Mouse (Mus musculus): Measurements from ENCODE around the gene Pou6f1. TPM values are rescaled to one million over a fixed set of nuclear protein-coding genes. Genes with fewer than 3 reads are reported as not detected.
"Not testable (repeated sequence)": the region's sequence is repeated elsewhere in the genome, so short reads cannot be mapped to it uniquely, and the experiment has no call there.

Gene Pou6f1
- polyA plus RNA-seq, 1 experiment, result 184 TPM

DNA sequence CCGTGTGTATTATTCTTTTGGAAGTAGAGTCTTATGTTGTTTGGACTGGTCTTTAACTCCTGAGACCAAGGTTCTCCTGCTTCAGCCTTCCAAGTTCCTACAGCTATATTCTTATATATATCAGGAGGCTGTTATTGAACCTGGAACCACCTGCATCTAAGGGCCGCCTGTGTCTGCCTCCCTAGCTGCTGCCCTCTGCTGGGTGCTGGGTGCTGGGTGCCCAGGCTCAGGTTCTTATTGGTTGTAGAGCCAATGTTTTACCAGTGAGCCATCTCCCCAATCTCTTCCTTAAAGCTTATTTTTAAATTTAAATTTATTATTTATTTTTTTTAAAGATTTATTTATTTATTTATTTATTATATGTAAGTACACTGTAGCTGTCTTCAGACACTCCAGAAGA is 12.6 kb upstream of the Pou6f1 start:
- Histone ChIP-seq H3K27me3 (ENCODE audit: control insufficient read depth, insufficient read depth, low read length) (no peaks in the 10 kb centered on the region), H3K4me3 (ENCODE audit: control insufficient read depth, insufficient read depth, low read length) (no peak overlapping the region), H3K27ac (ENCODE audit: control insufficient read depth, insufficient read depth, low read length) (no peak overlapping the region), H3K4me1 (replicated peaks; ENCODE audit: control insufficient read depth, insufficient read depth, low read length) (peaks cover 18% of the 10 kb centered on the region), H3K36me3 (ENCODE audit: control insufficient read depth, insufficient read depth, low read length) (no peaks in the 10 kb centered on the region; the same call in 1 of the 2 replicates)
- DNase-seq, result peak; percentile 62
- 65% methylated on average over 2 of the region's 2 CpGs for WGBS
- TF ChIP-seq CTCF (IDR thresholded peaks at IDR 0.05; ENCODE audit: borderline replicate concordance, control insufficient read depth, extremely low read depth, insufficient read depth, low read length, poor library complexity) (0 out of 2 replicates have a peak, but pooled peaks have one; percentile 60), POLR2A (IDR thresholded peaks at IDR 0.05; ENCODE audit: control insufficient read depth, extremely low read depth, insufficient read depth, low read length, poor library complexity) (no peak)

DNA sequence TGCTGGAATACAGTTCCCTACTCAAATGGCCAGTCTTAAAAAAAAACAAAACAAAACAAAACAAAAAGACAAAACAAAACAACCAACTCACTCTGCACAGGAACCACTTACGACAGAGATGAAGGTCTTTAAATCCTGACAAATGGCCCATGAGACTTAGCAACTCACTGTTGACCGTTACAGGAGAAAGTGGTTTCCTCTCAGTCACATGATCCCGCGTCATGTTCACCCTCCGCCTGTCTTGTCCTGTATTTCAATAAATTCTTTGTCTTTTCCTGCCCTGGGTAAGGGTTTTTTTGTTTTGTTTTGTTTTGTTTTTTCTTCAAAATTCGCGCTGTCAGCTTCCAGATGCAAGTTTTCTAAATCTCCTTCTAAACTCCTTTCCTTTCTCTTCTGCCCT is 12.2 kb upstream of the Pou6f1 start:
- DNase-seq, result no peak
- H3K4me1 ChIP-seq (replicated peaks; ENCODE audit: control insufficient read depth, insufficient read depth, low read length), result peaks cover 18% of the 10 kb centered on the region
- no peak overlapping the region for H3K27ac ChIP-seq (ENCODE audit: control insufficient read depth, insufficient read depth, low read length)
- no peaks in the 10 kb centered on the region for H3K27me3 ChIP-seq (ENCODE audit: control insufficient read depth, insufficient read depth, low read length)
- H3K4me3 ChIP-seq (ENCODE audit: control insufficient read depth, insufficient read depth, low read length), result no peak overlapping the region
- H3K36me3 ChIP-seq (ENCODE audit: control insufficient read depth, insufficient read depth, low read length), result no peaks in the 10 kb centered on the region
- TF ChIP-seq POLR2A (IDR thresholded peaks at IDR 0.05; ENCODE audit: control insufficient read depth, extremely low read depth, insufficient read depth, low read length, poor library complexity), result no peak
- TF ChIP-seq CTCF (IDR thresholded peaks at IDR 0.05; ENCODE audit: borderline replicate concordance, control insufficient read depth, extremely low read depth, insufficient read depth, low read length, poor library complexity), result no peak
- 79% methylated on average over 7 of the region's 7 CpGs for WGBS

GRCm38 (mm10) chr15:100606677-100607076 is 6.9 kb upstream of the Pou6f1 start:
- 94% methylated on average over 8 of the region's 8 CpGs for WGBS
- not testable (repeated sequence) for DNase-seq; H3K4me3 ChIP-seq (ENCODE audit: control insufficient read depth, insufficient read depth, low read length); H3K36me3 ChIP-seq (ENCODE audit: control insufficient read depth, insufficient read depth, low read length); H3K27ac ChIP-seq (ENCODE audit: control insufficient read depth, insufficient read depth, low read length); H3K27me3 ChIP-seq (ENCODE audit: control insufficient read depth, insufficient read depth, low read length)
- peaks cover 14% of the 10 kb centered on the region for H3K4me1 ChIP-seq (replicated peaks; ENCODE audit: control insufficient read depth, insufficient read depth, low read length)

DNA sequence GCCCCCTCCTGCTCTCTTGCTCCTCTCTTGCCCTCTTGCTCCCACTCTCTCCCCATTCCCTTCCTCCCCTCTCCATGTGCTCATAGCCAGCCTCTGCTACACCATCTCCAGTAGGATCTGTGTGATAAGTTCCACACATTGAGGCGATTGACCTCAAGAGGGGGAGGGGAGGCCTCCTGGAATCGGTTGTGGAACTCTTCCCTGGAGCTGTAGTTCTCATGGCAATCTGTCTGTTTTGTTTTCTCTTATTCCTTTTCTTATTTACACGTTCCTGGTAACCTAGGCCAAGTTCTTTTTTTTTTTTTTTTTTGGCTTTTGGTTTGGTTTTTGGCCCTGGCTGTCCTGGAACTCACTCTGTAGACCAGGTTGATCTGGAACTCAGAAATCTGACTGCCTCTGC is 1.9 kb upstream of the Pou6f1 start:
- peaks cover 28% of the 10 kb centered on the region for H3K4me1 ChIP-seq (replicated peaks; ENCODE audit: control insufficient read depth, insufficient read depth, low read length)
- H3K36me3 ChIP-seq (ENCODE audit: control insufficient read depth, insufficient read depth, low read length), result no peaks in the 10 kb centered on the region
- DNase-seq, result no peak
- no peaks in the 10 kb centered on the region for H3K27me3 ChIP-seq (ENCODE audit: control insufficient read depth, insufficient read depth, low read length)
- TF ChIP-seq CTCF (IDR thresholded peaks at IDR 0.05; ENCODE audit: borderline replicate concordance, control insufficient read depth, extremely low read depth, insufficient read depth, low read length, poor library complexity), result no peak
- TF ChIP-seq POLR2A (IDR thresholded peaks at IDR 0.05; ENCODE audit: control insufficient read depth, extremely low read depth, insufficient read depth, low read length, poor library complexity), result no peak
- H3K4me3 ChIP-seq (ENCODE audit: control insufficient read depth, insufficient read depth, low read length), result no peak overlapping the region
- H3K27ac ChIP-seq (ENCODE audit: control insufficient read depth, insufficient read depth, low read length), result no peak overlapping the region
- 85% methylated on average over 3 of the region's 3 CpGs for WGBS

DNA sequence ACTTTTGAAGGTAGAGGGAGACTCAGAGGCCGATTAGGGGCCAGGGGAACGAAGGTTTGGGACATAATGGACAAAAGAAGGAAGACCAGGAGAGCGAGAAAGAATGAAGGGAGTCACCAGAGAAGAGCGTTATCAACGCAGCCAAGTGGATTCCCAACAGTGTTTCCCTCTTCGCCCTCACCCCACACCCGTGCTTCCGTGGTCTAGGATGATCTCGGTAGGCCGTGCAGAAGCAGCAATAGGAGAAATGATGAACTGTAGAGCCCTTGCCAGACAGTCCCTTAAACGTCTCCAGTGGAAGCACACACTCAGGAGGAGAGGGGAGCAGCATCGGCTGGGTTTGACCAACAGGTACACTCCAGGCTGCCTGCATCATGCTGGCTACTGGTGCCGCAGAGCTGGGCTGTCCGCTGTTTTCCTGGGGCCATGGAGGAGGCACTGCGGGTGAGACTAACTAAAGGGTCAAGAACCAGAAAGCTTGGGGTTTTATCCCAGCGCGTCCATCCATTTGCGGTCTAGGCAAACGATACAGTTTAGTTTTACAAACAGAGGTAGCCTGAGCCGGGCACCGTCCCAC is 1.0 kb upstream of the Pou6f1 start:
- no peak overlapping the region for H3K27ac ChIP-seq (ENCODE audit: control insufficient read depth, insufficient read depth, low read length)
- H3K27me3 ChIP-seq (ENCODE audit: control insufficient read depth, insufficient read depth, low read length), result no peaks in the 10 kb centered on the region
- DNase-seq, result no peak
- H3K4me3 ChIP-seq (ENCODE audit: control insufficient read depth, insufficient read depth, low read length), result peak overlapping the region; percentile 86
- WGBS, result 60% methylated on average over 21 of the region's 21 CpGs
- H3K4me1 ChIP-seq (replicated peaks; ENCODE audit: control insufficient read depth, insufficient read depth, low read length), result peaks cover 28% of the 10 kb centered on the region
- no peak for TF ChIP-seq CTCF (IDR thresholded peaks at IDR 0.05; ENCODE audit: borderline replicate concordance, control insufficient read depth, extremely low read depth, insufficient read depth, low read length, poor library complexity)
- TF ChIP-seq POLR2A (IDR thresholded peaks at IDR 0.05; ENCODE audit: control insufficient read depth, extremely low read depth, insufficient read depth, low read length, poor library complexity), result no peak
- no peaks in the 10 kb centered on the region for H3K36me3 ChIP-seq (ENCODE audit: control insufficient read depth, insufficient read depth, low read length)

DNA sequence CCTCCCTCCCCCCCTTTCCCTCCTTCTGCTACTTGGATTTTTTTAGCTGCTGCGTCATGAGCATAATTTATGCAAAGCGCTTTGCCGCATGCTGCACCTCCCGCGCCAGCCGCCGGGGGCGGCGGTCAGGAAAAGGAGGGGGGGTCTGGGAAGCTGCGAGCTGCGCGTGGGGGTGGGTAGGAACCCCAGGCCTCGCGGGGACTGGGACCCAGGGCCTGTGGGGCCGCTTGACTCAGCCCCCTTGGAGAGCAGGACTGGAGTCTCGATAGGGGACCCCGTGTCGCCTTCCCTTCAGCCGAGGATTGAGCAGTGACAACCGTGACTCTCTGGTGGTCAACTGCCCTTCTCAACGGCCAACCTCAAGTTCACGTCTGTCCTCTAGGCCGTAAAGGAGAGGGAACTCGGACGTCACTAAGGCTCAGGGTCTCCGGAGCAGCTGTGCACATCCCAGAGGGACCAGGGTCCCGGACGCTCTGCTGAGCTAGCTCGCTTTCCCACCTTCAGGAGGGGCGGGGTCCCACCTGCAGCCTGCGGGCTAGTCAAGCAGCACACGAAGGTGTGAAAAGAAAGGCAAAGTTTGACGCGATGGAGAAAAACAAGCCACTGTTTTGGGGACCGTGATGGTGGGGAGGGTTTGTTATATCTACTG is 387 bp upstream of the Pou6f1 start:
- no peak for TF ChIP-seq POLR2A (IDR thresholded peaks at IDR 0.05; ENCODE audit: control insufficient read depth, extremely low read depth, insufficient read depth, low read length, poor library complexity)
- peak; percentile 81 for TF ChIP-seq CTCF (IDR thresholded peaks at IDR 0.05; ENCODE audit: borderline replicate concordance, control insufficient read depth, extremely low read depth, insufficient read depth, low read length, poor library complexity)
- no peaks in the 10 kb centered on the region for H3K27me3 ChIP-seq (ENCODE audit: control insufficient read depth, insufficient read depth, low read length)
- H3K4me3 ChIP-seq (ENCODE audit: control insufficient read depth, insufficient read depth, low read length), result peak overlapping the region; percentile 86
- peak; percentile 88 for DNase-seq
- WGBS, result 3% methylated on average over 35 of the region's 35 CpGs
- H3K27ac ChIP-seq (ENCODE audit: control insufficient read depth, insufficient read depth, low read length), result peak overlapping the region; percentile 95
- H3K36me3 ChIP-seq (ENCODE audit: control insufficient read depth, insufficient read depth, low read length), result no peaks in the 10 kb centered on the region
- H3K4me1 ChIP-seq (replicated peaks; ENCODE audit: control insufficient read depth, insufficient read depth, low read length), result peaks cover 23% of the 10 kb centered on the region

GRCm38 (mm10) chr15:100598883-100599275 is 905 bp downstream of the Pou6f1 start:
- under 1% methylated on average over 12 of the region's 12 CpGs for WGBS
- no peaks in the 10 kb centered on the region for H3K36me3 ChIP-seq (ENCODE audit: control insufficient read depth, insufficient read depth, low read length)
- H3K27ac ChIP-seq (ENCODE audit: control insufficient read depth, insufficient read depth, low read length), result peak overlapping the region; percentile 95
- no peak for DNase-seq
- H3K27me3 ChIP-seq (ENCODE audit: control insufficient read depth, insufficient read depth, low read length), result no peaks in the 10 kb centered on the region
- peaks cover 14% of the 10 kb centered on the region for H3K4me1 ChIP-seq (replicated peaks; ENCODE audit: control insufficient read depth, insufficient read depth, low read length)
- TF ChIP-seq POLR2A (IDR thresholded peaks at IDR 0.05; ENCODE audit: control insufficient read depth, extremely low read depth, insufficient read depth, low read length, poor library complexity), result no peak
- TF ChIP-seq CTCF (IDR thresholded peaks at IDR 0.05; ENCODE audit: borderline replicate concordance, control insufficient read depth, extremely low read depth, insufficient read depth, low read length, poor library complexity), result no peak
- H3K4me3 ChIP-seq (ENCODE audit: control insufficient read depth, insufficient read depth, low read length), result peak overlapping the region; percentile 86
